Mouse (Mus musculus) 3T3-L1 (cell line): Measurements from ENCODE around the gene Kat6b.
"Not testable (repeated sequence)": the region's sequence is repeated elsewhere in the genome, so short reads cannot be mapped to it uniquely, and the experiment has no call there.

Experiments used
- DNase-seq: peaks from one replicate; pipeline ENCODE4 v3.0.0-alpha.2; 2015; ENCODE audit warnings: low read depth, low spot score

The Kat6b gene

GRCm38 (mm10) chr14:21484199-21484598 is 3.0 kb downstream of the Kat6b start:
- no peak for DNase-seq

GRCm38 (mm10) chr14:21484693-21485092 is 3.5 kb downstream of the Kat6b start:
- DNase-seq: no peak

- no peak for DNase-seq
Observed at GRCm38 (mm10) chr14:21485961-21486520, 4.8 kb downstream of the Kat6b start.

- not testable (repeated sequence) for DNase-seq
Observed at GRCm38 (mm10) chr14:21487135-21487534, 5.9 kb downstream of the Kat6b start.

- not testable (repeated sequence) for DNase-seq
Observed at GRCm38 (mm10) chr14:21488426-21489115, 7.3 kb downstream of the Kat6b start.

- DNase-seq: no peak
Observed at GRCm38 (mm10) chr14:21489116-21489485, 7.9 kb downstream of the Kat6b start.

GRCm38 (mm10) chr14:21490141-21490540 is 8.9 kb downstream of the Kat6b start:
- DNase-seq: no peak

- DNase-seq: peak; percentile 57
Observed at GRCm38 (mm10) chr14:21498361-21498996, 17.2 kb downstream of the Kat6b start.

- DNase-seq: peak; percentile 20
Observed at GRCm38 (mm10) chr14:21499011-21499581, 17.9 kb downstream of the Kat6b start.

- DNase-seq: no peak
Observed at GRCm38 (mm10) chr14:21499631-21500153, 18.5 kb downstream of the Kat6b start.

- DNase-seq: peak; percentile 98
Observed at GRCm38 (mm10) chr14:21500154-21501047, 19.2 kb downstream of the Kat6b start.

GRCm38 (mm10) chr14:21501048-21501657 is 19.9 kb downstream of the Kat6b start:
- DNase-seq: peak; percentile 70

- DNase-seq: no peak
Observed at GRCm38 (mm10) chr14:21505036-21505435, 23.8 kb downstream of the Kat6b start.

- DNase-seq: no peak
Observed at GRCm38 (mm10) chr14:21507046-21507445, 25.8 kb downstream of the Kat6b start.

GRCm38 (mm10) chr14:21509111-21509905 is 28.1 kb downstream of the Kat6b start:
- DNase-seq: peak; percentile 45

- DNase-seq: no peak
Observed at GRCm38 (mm10) chr14:21511438-21511837, 30.2 kb downstream of the Kat6b start.

- DNase-seq: no peak
Observed at GRCm38 (mm10) chr14:21515505-21515904, 34.3 kb downstream of the Kat6b start.

GRCm38 (mm10) chr14:21519307-21519706 is 38.1 kb downstream of the Kat6b start:
- DNase-seq: no peak

GRCm38 (mm10) chr14:21520496-21520895 is 39.3 kb downstream of the Kat6b start:
- DNase-seq: no peak

GRCm38 (mm10) chr14:21521496-21521895 is 40.3 kb downstream of the Kat6b start:
- DNase-seq: not testable (repeated sequence)
